Mouse (Mus musculus): ENCODE measurements at regions not wholly inside any gene's neighbourhood (a gene's known extent, or its start where the extent isn't known, plus 50 kb on each side); places are given as distances from the start of the nearest gene placed in this dataset.

GRCm38 (mm10) chr1:73169077-73169869 lies 153.6 kb upstream of the Tnp1 start:
- DNase-seq (ENCODE audit: low spot score): no peak
- Histone ChIP-seq H3K4me1 (replicated peaks; ENCODE audit: control insufficient read depth, insufficient read depth, low read length) (no peaks in the 10 kb centered on the region), H3K4me2 (no peak overlapping the region), H3K9ac (ENCODE audit: low read depth, low read length) (no peak overlapping the region), H3K9me3 (ENCODE audit: control insufficient read depth, low read length) (no peaks in the 10 kb centered on the region), H3K4me3 (ENCODE audit: low read depth, low read length) (no peak overlapping the region), H3K27ac (ENCODE audit: low read depth, low read length) (no peak overlapping the region), H3K36me3 (ENCODE audit: control insufficient read depth, insufficient read depth, low read length) (no peaks in the 10 kb centered on the region), H3K27me3 (replicated peaks; ENCODE audit: control insufficient read depth, insufficient read depth, low read length) (no peaks in the 10 kb centered on the region)
- WGBS: 66% methylated on average over 10 of the region's 10 CpGs
- no peak for ATAC-seq (replicated peaks; ENCODE audit: low FRiP score)

- ATAC-seq (replicated peaks; ENCODE audit: low FRiP score) (no peak), DNase-seq (ENCODE audit: low spot score) (no peak)
- Histone ChIP-seq H3K27ac (ENCODE audit: low read depth, low read length) (no peak overlapping the region), H3K9me3 (ENCODE audit: control insufficient read depth, low read length) (no peaks in the 10 kb centered on the region), H3K9ac (ENCODE audit: low read depth, low read length) (no peak overlapping the region), H3K4me3 (ENCODE audit: low read depth, low read length) (no peak overlapping the region), H3K4me1 (replicated peaks; ENCODE audit: control insufficient read depth, insufficient read depth, low read length) (no peaks in the 10 kb centered on the region), H3K36me3 (ENCODE audit: control insufficient read depth, insufficient read depth, low read length) (no peaks in the 10 kb centered on the region), H3K27me3 (replicated peaks; ENCODE audit: control insufficient read depth, insufficient read depth, low read length) (no peaks in the 10 kb centered on the region), H3K4me2 (no peak overlapping the region)
- 91% methylated on average over 3 of the region's 3 CpGs for WGBS
Observed at GRCm38 (mm10) chr1:73160199-73160598, 144.5 kb upstream of the Tnp1 start.

GRCm38 (mm10) chr1:73159405-73159976 lies 143.8 kb upstream of the Tnp1 start:
- no peak overlapping the region for H3K9ac ChIP-seq (ENCODE audit: low read depth, low read length)
- no peak overlapping the region for H3K27ac ChIP-seq (ENCODE audit: low read depth, low read length)
- no peaks in the 10 kb centered on the region for H3K36me3 ChIP-seq (ENCODE audit: control insufficient read depth, insufficient read depth, low read length)
- no peak overlapping the region for H3K4me3 ChIP-seq (ENCODE audit: low read depth, low read length)
- DNase-seq (ENCODE audit: low spot score): no peak
- no peak for ATAC-seq (replicated peaks; ENCODE audit: low FRiP score)
- WGBS: 75% methylated on average over 7 of the region's 7 CpGs
- H3K4me1 ChIP-seq (replicated peaks; ENCODE audit: control insufficient read depth, insufficient read depth, low read length): no peaks in the 10 kb centered on the region
- H3K4me2 ChIP-seq: no peak overlapping the region
- H3K27me3 ChIP-seq (replicated peaks; ENCODE audit: control insufficient read depth, insufficient read depth, low read length): no peaks in the 10 kb centered on the region
- H3K9me3 ChIP-seq (ENCODE audit: control insufficient read depth, low read length): no peaks in the 10 kb centered on the region

GRCm38 (mm10) chr1:73153438-73154097 lies 137.9 kb upstream of the Tnp1 start:
- no peaks in the 10 kb centered on the region for H3K4me1 ChIP-seq (replicated peaks; ENCODE audit: control insufficient read depth, insufficient read depth, low read length)
- ATAC-seq (replicated peaks; ENCODE audit: low FRiP score) (no peak), DNase-seq (ENCODE audit: low spot score) (no peak)
- WGBS: 64% methylated on average over 9 of the region's 9 CpGs
- H3K36me3 ChIP-seq (ENCODE audit: control insufficient read depth, insufficient read depth, low read length): no peaks in the 10 kb centered on the region
- H3K27me3 ChIP-seq (replicated peaks; ENCODE audit: control insufficient read depth, insufficient read depth, low read length): no peaks in the 10 kb centered on the region
- H3K9me3 ChIP-seq (ENCODE audit: control insufficient read depth, low read length): no peaks in the 10 kb centered on the region
- H3K4me3 ChIP-seq (ENCODE audit: low read depth, low read length): no peak overlapping the region
- no peak overlapping the region for H3K27ac ChIP-seq (ENCODE audit: low read depth, low read length)
- H3K9ac ChIP-seq (ENCODE audit: low read depth, low read length): no peak overlapping the region
- no peak overlapping the region for H3K4me2 ChIP-seq

GRCm38 (mm10) chr1:73149926-73150325 lies 134.2 kb upstream of the Tnp1 start:
- WGBS: 78% methylated on average over 4 of the region's 4 CpGs
- no peak for ATAC-seq (replicated peaks; ENCODE audit: low FRiP score)

GRCm38 (mm10) chr1:73142845-73143244 lies 127.1 kb upstream of the Tnp1 start:
- H3K9ac ChIP-seq (ENCODE audit: low read depth, low read length): no peak overlapping the region
- H3K27ac ChIP-seq (ENCODE audit: low read depth, low read length): no peak overlapping the region
- no peak overlapping the region for H3K4me2 ChIP-seq
- H3K4me1 ChIP-seq (replicated peaks; ENCODE audit: control insufficient read depth, insufficient read depth, low read length): no peaks in the 10 kb centered on the region
- ATAC-seq (replicated peaks; ENCODE audit: low FRiP score): no peak
- WGBS: 82% methylated on average over 8 of the region's 8 CpGs
- H3K4me3 ChIP-seq (ENCODE audit: low read depth, low read length): no peak overlapping the region
- no peaks in the 10 kb centered on the region for H3K36me3 ChIP-seq (ENCODE audit: control insufficient read depth, insufficient read depth, low read length)
- H3K9me3 ChIP-seq (ENCODE audit: control insufficient read depth, low read length): no peaks in the 10 kb centered on the region
- no peak for DNase-seq (ENCODE audit: low spot score)
- H3K27me3 ChIP-seq (replicated peaks; ENCODE audit: control insufficient read depth, insufficient read depth, low read length): no peaks in the 10 kb centered on the region

More at GRCm38 (mm10) chr1:73149926-73150325, 134.2 kb upstream of the Tnp1 start:
- H3K9ac ChIP-seq (ENCODE audit: low read depth, low read length): no peak overlapping the region
- H3K9me3 ChIP-seq (ENCODE audit: control insufficient read depth, low read length): no peaks in the 10 kb centered on the region
- DNase-seq (ENCODE audit: low spot score): no peak
- no peaks in the 10 kb centered on the region for H3K4me1 ChIP-seq (replicated peaks; ENCODE audit: control insufficient read depth, insufficient read depth, low read length)
- H3K27me3 ChIP-seq (replicated peaks; ENCODE audit: control insufficient read depth, insufficient read depth, low read length): no peaks in the 10 kb centered on the region
- H3K27ac ChIP-seq (ENCODE audit: low read depth, low read length): no peak overlapping the region
- no peaks in the 10 kb centered on the region for H3K36me3 ChIP-seq (ENCODE audit: control insufficient read depth, insufficient read depth, low read length)
- no peak overlapping the region for H3K4me3 ChIP-seq (ENCODE audit: low read depth, low read length)
- H3K4me2 ChIP-seq: no peak overlapping the region

GRCm38 (mm10) chr1:73140557-73141345 lies 125.0 kb upstream of the Tnp1 start:
- no peak for DNase-seq (ENCODE audit: low spot score)

GRCm38 (mm10) chr1:73130215-73130861 lies 114.6 kb upstream of the Tnp1 start:
- Histone ChIP-seq H3K4me1 (replicated peaks; ENCODE audit: control insufficient read depth, insufficient read depth, low read length) (no peaks in the 10 kb centered on the region), H3K36me3 (ENCODE audit: control insufficient read depth, insufficient read depth, low read length) (no peaks in the 10 kb centered on the region), H3K27ac (ENCODE audit: low read depth, low read length) (no peak overlapping the region), H3K4me2 (no peak overlapping the region), H3K4me3 (ENCODE audit: low read depth, low read length) (no peak overlapping the region), H3K9me3 (ENCODE audit: control insufficient read depth, low read length) (no peaks in the 10 kb centered on the region), H3K27me3 (replicated peaks; ENCODE audit: control insufficient read depth, insufficient read depth, low read length) (no peaks in the 10 kb centered on the region), H3K9ac (ENCODE audit: low read depth, low read length) (no peak overlapping the region)
- no peak for ATAC-seq (replicated peaks; ENCODE audit: low FRiP score)
- WGBS: 80% methylated on average over 4 of the region's 4 CpGs
- no peak for DNase-seq (ENCODE audit: low spot score)

More at GRCm38 (mm10) chr1:73140557-73141345, 125.0 kb upstream of the Tnp1 start:
- no peaks in the 10 kb centered on the region for H3K27me3 ChIP-seq (replicated peaks; ENCODE audit: control insufficient read depth, insufficient read depth, low read length)
- ATAC-seq (replicated peaks; ENCODE audit: low FRiP score): no peak
- no peak overlapping the region for H3K4me3 ChIP-seq (ENCODE audit: low read depth, low read length)
- H3K36me3 ChIP-seq (ENCODE audit: control insufficient read depth, insufficient read depth, low read length): no peaks in the 10 kb centered on the region
- H3K4me1 ChIP-seq (replicated peaks; ENCODE audit: control insufficient read depth, insufficient read depth, low read length): no peaks in the 10 kb centered on the region
- H3K27ac ChIP-seq (ENCODE audit: low read depth, low read length): no peak overlapping the region
- no peak overlapping the region for H3K4me2 ChIP-seq
- H3K9ac ChIP-seq (ENCODE audit: low read depth, low read length): no peak overlapping the region
- WGBS: 38% methylated on average over 7 of the region's 7 CpGs
- no peaks in the 10 kb centered on the region for H3K9me3 ChIP-seq (ENCODE audit: control insufficient read depth, low read length)

All from liver, embryonic 11.5 days (tissue).